Mouse (Mus musculus): ENCODE measurements around the gene Fmnl2. TPM values are rescaled to one million over a fixed set of nuclear protein-coding genes. Genes with fewer than 3 reads are reported as not detected.

Fmnl2 gene
- total and polyA plus RNA-seq, 3 experiments = 0.42 to 2.8 (median 2.1) TPM

DNA sequence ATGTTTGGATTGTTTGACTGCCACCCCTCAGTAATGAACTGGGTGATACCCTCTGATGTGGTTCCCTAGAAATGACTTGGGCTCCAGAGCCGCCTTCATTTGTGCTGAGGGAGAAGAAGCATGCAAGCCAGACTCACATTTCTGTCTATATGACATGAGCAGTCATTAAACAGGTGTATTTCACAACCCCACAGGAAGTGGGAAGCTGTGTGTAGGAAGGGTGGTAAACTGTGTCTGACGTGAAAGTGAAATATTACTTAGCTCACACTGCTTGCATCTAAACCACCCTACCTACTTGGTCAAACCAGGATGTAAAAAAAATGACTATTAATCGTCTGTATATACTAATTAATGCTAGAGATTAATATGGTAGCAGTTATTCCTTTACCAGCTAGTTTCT, 231.1 kb downstream of the Fmnl2 start:
- Histone ChIP-seq H3K9ac (ENCODE audit: insufficient read depth, low read depth) (no peak overlapping the region), H3K27ac (ENCODE audit: insufficient read depth, low read depth) (no peak overlapping the region), H3K36me3 (replicated peaks in 1 of 2; ENCODE audit: control insufficient read depth in 1 of 2, insufficient read depth in 1 of 2, low read length in 1 of 2) (no peaks in the 10 kb centered on the region), H3K4me3 (replicated peaks in 1 of 3; ENCODE audit: low read depth in 2 of 3, low read length in 2 of 3, poor library complexity in 1 of 3) (no peak overlapping the region), H3K27me3 (replicated peaks) (no peaks in the 10 kb centered on the region), H3K4me2 (ENCODE audit: insufficient read depth, low read depth, poor library complexity, severe bottlenecking) (no peak overlapping the region), H3K9me3 (replicated peaks; ENCODE audit: low read length) (no peaks in the 10 kb centered on the region), H3K79me2 (replicated peaks; ENCODE audit: control insufficient read depth, extremely low read depth, insufficient read depth, poor library complexity, severe bottlenecking) (no peaks in the 10 kb centered on the region), H3K4me1 (ENCODE audit: control insufficient read depth in 1 of 2, insufficient read depth in 2 of 2) (no peaks in the 10 kb centered on the region)
- in situ Hi-C loops (cut with MboI; ENCODE audit: low pct_ligation_motif_present, low pct_unique_long_range_greater_than_20kb, low sequenced_read_pairs) = loop anchor here (5.0 to 25.0 kb wide), 2 partner anchors 326 to 451 kb away; no protein-coding TSS in a partner anchor
- dilution Hi-C loops (cut with MboI; ENCODE audit: extremely low pct_ligation_motif_present, extremely low pct_unique_long_range_greater_than_20kb, low sequenced_read_pairs) = no loop called here
- no peak for DNase-seq (ENCODE audit: extremely low read depth)
- TF ChIP-seq POLR2A (IDR thresholded peaks at IDR 0.05; ENCODE audit: low read depth, low read length) = no peak
- TF ChIP-seq UBTF (IDR thresholded peaks at IDR 0.05; ENCODE audit: low read depth, low read length) = no peak
- no peak for TF ChIP-seq PAX5 (IDR thresholded peaks at IDR 0.05; ENCODE audit: low read length)
- no peak for TF ChIP-seq SIN3A (IDR thresholded peaks at IDR 0.05; ENCODE audit: low read length)
- no peak for TF ChIP-seq JUN (IDR thresholded peaks at IDR 0.05; ENCODE audit: insufficient read depth, low read depth, low read length)
- no peak for TF ChIP-seq MEF2A (IDR thresholded peaks at IDR 0.05; ENCODE audit: borderline replicate concordance, low read depth, low read length)
- TF ChIP-seq JUND (conservative IDR thresholded peaks at IDR 0.05; ENCODE audit: low read depth, low read length) = no peak

DNA sequence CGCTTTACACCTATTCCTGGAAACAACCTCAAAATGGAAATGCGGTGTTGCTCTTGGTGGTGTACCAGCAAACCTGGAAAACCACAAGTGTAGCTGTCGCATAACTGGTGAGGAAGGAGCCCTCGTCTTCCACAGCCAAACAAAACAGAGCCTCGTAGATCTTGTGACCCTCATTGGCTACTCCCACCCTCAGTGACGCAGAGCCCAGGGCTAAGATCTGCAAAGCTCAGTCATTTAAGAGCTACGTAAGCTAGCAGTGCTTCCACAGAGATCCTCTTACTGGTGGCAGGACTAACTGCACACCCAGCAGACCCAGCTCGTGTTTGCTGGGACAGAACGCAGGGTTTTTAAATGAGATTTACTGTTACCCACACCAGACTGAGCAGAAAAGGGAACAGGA, 237.4 kb downstream of the Fmnl2 start:
- dilution Hi-C loops (cut with MboI; ENCODE audit: extremely low pct_ligation_motif_present, extremely low pct_unique_long_range_greater_than_20kb, low sequenced_read_pairs) = no loop called here
- H3K4me2 ChIP-seq (ENCODE audit: insufficient read depth, low read depth, poor library complexity, severe bottlenecking) = no peak overlapping the region
- no peaks in the 10 kb centered on the region for H3K27me3 ChIP-seq (replicated peaks)
- TF ChIP-seq ZMIZ1 (IDR thresholded peaks at IDR 0.05; ENCODE audit: low read depth, low read length) (no peak), USF2 (conservative IDR thresholded peaks at IDR 0.05; ENCODE audit: low read depth, low read length) (no peak), UBTF (IDR thresholded peaks at IDR 0.05; ENCODE audit: low read depth, low read length) (no peak), PAX5 (IDR thresholded peaks at IDR 0.05; ENCODE audit: low read length) (no peak), MAZ (IDR thresholded peaks at IDR 0.05; ENCODE audit: low read depth, low read length) (no peak), MXI1 (IDR thresholded peaks at IDR 0.05; ENCODE audit: low read depth, low read length) (no peak), NELFE (IDR thresholded peaks at IDR 0.05; ENCODE audit: low read depth, low read length) (no peak), MYC (IDR thresholded peaks at IDR 0.05; ENCODE audit: low read depth, low read length) (no peak), HCFC1 (IDR thresholded peaks at IDR 0.05; ENCODE audit: low read depth, low read length) (no peak), SMC3 (IDR thresholded peaks at IDR 0.05; ENCODE audit: low read depth, low read length) (no peak), USF1 (IDR thresholded peaks at IDR 0.05; ENCODE audit: low read depth, low read length) (no peak), CTCF (conservative IDR thresholded peaks at IDR 0.05 in 1 of 2, IDR thresholded peaks at IDR 0.05 in 1 of 2; ENCODE audit: low read depth in 2 of 2, low read length in 2 of 2) (no peak), ZNF384 (IDR thresholded peaks at IDR 0.05; ENCODE audit: low read depth, low read length) (no peak), JUND (conservative IDR thresholded peaks at IDR 0.05; ENCODE audit: low read depth, low read length) (no peak), JUN (IDR thresholded peaks at IDR 0.05; ENCODE audit: insufficient read depth, low read depth, low read length) (no peak)
- no peaks in the 10 kb centered on the region for H3K79me2 ChIP-seq (replicated peaks; ENCODE audit: control insufficient read depth, extremely low read depth, insufficient read depth, poor library complexity, severe bottlenecking)
- H3K27ac ChIP-seq (ENCODE audit: insufficient read depth, low read depth) = no peak overlapping the region
- no peaks in the 10 kb centered on the region for H3K36me3 ChIP-seq (replicated peaks in 1 of 2; ENCODE audit: control insufficient read depth in 1 of 2, insufficient read depth in 1 of 2, low read length in 1 of 2)
- no peak for DNase-seq (ENCODE audit: extremely low read depth)
- in situ Hi-C loops (cut with MboI; ENCODE audit: low pct_ligation_motif_present, low pct_unique_long_range_greater_than_20kb, low sequenced_read_pairs) = loop anchor here (25.0 kb wide), 1 partner anchor 458 kb away; no protein-coding TSS in a partner anchor
- H3K9ac ChIP-seq (ENCODE audit: insufficient read depth, low read depth) = no peak overlapping the region
- H3K4me1 ChIP-seq (ENCODE audit: control insufficient read depth in 1 of 2, insufficient read depth in 2 of 2) = peaks cover 0 to 11% of the 10 kb centered on the region in 2 experiments; a peak in 2 of 4 replicates
- H3K4me3 ChIP-seq (replicated peaks in 1 of 3; ENCODE audit: low read depth in 2 of 3, low read length in 2 of 3, poor library complexity in 1 of 3) = no peak overlapping the region
- H3K9me3 ChIP-seq (replicated peaks; ENCODE audit: low read length) = no peaks in the 10 kb centered on the region

Data from CH12.LX (cell line).